Mouse (Mus musculus) embryo, embryonic 10 days (tissue): ENCODE data around the gene Efs.

Experiments used
- DNase-seq: peaks from one replicate; pipeline ENCODE4 v3.0.0-alpha.2; 2015; ENCODE audit warnings: low spot score

Efs gene

GRCm38 (mm10) chr14:54920076-54920685 is 5.7 kb downstream of the Efs start:
- no peak for DNase-seq

GRCm38 (mm10) chr14:54913343-54913742 is 12.6 kb downstream of the Efs start:
- DNase-seq = peak; percentile 20

GRCm38 (mm10) chr14:54912886-54913285 is 13.0 kb downstream of the Efs start, which contains the start of gene Slc22a17:
Gene Slc22a17 (minus strand): TSS chr14:54913132.
- DNase-seq = peak; percentile 89

DNA sequence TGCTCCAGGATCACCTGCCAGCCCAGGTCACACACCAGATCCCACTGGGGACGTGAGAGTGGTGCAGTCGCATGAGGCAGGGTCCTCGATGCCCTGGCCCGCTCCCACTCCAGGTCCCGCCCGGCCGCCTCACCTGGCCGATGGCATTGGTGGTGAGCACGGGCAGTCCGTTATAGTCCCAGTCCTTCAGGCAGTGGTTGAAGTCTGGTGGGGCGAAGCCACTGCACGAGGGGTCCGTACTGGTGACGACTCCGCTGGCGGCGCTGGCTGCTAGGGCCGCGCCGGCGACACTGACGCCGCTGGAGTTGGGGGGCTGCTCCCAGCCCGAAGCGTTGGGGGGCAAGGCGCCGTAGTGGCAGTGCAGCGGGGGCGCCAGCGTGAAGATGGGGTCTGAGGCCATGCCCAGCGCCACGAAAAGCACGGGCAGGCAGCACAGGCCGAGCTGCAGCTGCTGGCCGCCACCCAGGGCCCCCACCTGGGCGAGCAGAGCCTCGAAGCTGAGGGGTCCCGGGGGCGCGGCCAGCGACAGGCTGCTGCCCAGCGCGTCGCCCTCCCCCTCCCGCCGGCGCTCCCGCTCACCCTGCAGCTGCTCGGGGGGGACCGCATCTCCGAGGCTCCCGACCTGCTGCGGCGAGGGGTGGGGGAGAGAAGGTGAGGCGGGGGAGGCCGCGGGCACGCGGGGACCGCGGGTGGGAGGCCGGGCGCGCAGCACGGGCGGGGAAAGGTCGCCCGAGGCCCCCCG is 13.6 kb downstream of the Efs start:
- peak; percentile 44 for DNase-seq

DNA sequence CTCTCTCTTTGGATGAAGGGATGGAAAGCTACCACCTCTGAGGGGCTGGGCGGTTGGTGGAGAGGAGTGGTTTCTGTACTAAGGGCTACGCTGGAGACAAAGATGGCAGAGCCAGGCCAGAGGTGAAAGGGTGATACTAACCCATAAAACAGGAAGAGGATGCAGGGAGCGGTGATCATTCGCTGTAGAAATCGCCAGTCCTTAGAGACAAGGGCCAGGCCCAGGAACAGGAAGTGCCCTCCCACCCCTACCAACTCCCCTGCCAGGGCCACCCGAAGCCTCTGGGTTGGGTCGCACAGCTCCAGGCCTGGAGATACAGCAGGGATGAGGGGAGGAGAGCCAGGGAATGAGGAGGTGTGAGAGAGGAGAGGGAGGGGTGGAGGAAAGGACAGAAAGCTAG is 17.2 kb downstream of the Efs start:
- no peak for DNase-seq

GRCm38 (mm10) chr14:54903641-54904040 is 22.3 kb downstream of the Efs start:
- no peak for DNase-seq

- DNase-seq = peak; percentile 91
These were observed 25.5 kb downstream of the Efs start for GRCm38 (mm10) chr14:54900383-54900782.

DNA sequence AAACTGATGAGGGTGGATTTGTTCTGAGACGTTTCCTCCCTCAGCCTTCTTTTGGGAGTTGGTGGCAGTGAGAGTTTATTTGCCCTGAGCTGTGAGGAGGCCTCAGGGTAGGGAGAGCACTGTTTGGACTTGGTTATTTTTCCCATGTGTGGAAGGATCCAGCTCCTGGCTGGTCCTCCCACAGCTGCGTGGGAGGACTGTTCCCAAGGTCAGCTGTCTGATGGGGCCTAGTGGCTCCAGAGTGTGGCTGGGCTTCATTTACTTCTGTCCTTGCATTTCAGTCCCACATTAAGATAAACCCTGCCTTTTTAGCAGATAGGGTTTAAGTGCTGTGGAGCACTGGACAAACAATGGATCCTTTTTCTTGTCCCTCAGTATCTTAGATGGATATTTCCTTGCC is 28.5 kb downstream of the Efs start:
- no peak for DNase-seq

DNA sequence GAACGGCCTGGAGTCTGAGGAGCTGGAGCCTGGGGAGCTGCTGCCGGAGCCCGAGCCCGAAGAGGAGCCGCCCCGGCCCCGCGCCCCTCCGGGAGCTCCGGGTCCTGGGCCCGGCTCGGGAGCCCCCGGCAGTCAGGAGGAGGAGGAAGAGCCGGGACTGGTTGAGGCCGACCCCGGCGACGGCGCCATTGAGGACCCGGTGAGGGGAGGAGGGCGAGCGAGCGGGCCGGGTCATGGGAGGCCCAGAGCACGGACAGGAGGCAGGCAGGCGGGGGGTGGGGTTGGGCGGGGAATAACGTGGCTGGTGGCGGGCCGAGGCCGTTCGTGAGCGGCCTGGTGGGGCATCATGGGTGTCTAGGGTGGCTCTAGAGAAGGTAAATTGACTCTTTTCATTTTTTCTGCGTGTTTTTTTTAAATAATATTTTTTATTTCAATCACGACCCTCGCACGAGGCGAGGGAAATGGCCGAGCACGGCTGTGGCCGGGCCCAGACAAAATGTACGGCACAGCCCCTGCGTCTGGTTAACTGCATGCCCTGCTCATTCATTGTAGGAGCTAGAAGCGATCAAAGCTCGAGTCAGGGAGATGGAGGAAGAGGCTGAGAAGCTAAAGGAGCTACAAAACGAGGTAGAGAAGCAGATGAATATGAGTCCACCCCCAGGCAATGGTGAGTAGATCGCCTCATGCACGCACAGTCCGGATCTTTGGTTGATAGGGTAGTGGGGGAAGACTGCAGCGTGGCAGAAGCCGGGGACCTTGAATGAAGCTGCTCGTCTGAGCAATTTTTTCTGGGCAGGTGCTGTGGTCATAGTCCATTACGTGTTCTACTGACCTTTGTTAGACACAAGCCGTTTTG is 31.4 kb downstream of the Efs start:
- peak; percentile 62 for DNase-seq

DNA sequence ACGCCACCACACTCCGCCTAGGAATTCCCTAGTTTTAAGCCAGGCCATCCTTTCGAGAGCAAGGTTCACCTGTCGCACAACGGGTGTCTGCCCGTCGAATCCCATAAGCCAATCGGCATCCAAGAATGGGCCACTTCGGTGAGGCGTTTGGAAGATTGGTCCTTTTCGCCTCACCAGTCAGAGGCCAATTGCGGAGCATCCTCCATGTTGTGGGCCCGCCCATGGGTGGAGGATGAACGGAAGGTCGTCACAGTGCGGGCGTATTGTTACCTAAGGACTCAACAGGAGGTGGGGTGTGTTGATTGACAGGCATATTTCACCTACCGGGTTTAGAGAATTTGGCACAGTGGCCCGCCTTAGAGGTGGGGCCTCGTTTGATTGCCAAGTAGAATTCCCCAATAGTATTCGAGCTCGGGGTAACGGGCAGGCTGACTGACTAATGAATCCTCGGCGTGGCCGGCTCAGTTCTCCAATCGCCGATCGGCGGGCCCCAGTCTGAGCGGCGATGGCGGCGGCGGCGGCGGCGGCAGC is 32.2 kb downstream of the Efs start:
- DNase-seq = peak; percentile 99

DNA sequence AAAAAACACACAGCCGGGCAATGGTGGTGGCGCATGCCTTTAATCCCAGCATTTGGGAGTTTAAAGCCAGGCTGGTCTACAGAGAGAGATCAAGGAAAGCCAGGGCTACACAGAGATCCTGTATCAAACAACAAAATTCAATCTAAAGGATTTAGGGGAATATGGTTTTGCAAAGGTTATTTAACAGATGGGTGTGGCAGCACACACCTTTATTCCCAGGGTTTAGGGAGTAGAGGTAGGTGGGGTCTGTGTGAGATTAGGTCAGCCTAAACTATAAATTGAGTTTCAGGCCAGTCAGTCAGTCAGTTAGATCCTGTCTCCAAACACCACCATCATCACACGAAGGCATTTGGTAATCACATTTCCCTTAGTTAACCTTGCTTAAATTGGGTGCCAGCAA is 33.7 kb downstream of the Efs start, which contains the start of gene Pabpn1:
Gene Pabpn1 (plus strand): TSS at position 301 of the 400 bp plus-strand sequence.
- no peak for DNase-seq

- DNase-seq = no peak
These were observed 40.6 kb downstream of the Efs start for GRCm38 (mm10) chr14:54885309-54885708.

GRCm38 (mm10) chr14:54884022-54884712 is 41.8 kb downstream of the Efs start:
- no peak for DNase-seq

GRCm38 (mm10) chr14:54883154-54884021 is 42.5 kb downstream of the Efs start, which contains the start of the genes Bcl2l2 and Gm20521:
Gene Bcl2l2 (plus strand): TSS chr14:54883377.
Gene Gm20521 (plus strand): TSS chr14:54883441.
- DNase-seq = peak; percentile 82

DNA sequence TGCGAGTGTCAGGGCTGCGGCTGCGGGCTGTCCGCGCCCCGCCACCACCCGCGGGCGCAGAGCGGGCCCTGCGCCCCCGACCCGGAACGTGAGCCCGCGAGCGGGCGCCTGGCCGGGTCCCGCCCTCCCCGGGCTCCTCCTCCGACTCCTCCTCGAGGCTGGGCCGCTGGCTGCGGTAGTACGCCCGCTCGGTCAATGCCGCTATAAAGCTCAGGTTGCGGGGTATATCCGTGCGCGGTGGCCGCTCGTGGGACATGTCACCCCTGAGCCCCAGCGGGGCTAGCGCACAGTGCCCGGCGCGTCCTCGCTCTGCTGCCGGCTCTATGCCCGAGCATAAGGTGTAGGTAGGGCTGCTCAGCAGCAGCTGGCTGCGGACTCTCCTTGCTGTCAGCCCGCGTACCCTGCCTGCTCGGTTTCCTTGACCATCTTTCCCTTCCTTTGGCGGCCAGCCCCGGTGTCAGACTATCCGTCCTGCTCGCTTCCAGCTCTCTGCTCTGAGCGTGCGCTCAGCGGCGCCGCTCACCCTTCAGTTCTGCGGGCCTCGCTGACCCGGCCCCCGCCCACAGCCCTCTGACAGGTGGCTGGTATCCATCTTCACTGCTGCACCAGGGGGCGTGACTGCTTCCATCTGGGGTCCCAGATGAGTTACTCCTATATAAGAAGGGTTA is 48.7 kb downstream of the Efs start, which contains the start of gene Ppp1r3e:
Gene Ppp1r3e (minus strand): TSS at position 503 of the 668 bp plus-strand sequence.
- DNase-seq = peak; percentile 65

- peak; percentile 93 for DNase-seq
These were observed 49.3 kb downstream of the Efs start for GRCm38 (mm10) chr14:54876539-54877047.

DNA sequence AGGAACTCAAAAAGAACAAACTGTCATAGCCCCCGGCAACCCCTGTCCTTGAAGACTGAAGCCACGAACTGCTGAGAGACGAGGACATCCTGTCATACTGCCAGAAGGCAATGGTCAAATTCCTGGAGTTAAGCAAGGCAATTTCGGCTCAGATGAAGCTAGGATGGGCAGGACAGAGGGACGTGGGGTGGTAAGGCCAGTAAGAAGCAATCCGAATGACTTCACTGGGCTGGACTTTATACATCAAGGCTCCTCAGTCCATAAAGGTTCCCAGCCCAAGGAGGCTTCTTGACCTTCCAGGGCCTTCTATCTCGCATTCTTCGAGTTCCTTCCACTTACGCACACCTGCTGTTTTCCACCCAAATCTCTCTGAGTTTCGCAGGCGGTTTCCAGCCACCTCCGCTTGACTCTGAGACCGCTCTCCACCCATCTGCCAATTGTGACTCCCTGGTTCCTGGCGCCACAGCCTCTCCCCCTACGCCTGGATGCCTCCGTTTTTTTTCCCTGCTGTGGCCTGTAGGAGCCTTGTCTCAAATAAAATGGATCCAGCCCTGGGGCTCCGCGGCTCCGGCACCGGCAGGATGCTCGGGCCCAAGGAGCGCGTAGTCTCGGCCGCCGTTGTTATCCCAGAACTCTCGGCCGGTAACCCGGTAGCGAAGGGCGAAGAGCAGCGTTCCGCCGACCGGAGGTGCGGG is 49.9 kb downstream of the Efs start:
- DNase-seq = peak; percentile 51

- no peak for DNase-seq
These were observed 51.8 kb downstream of the Efs start for GRCm38 (mm10) chr14:54874165-54874564.

GRCm38 (mm10) chr14:54870861-54871260 is 55.1 kb downstream of the Efs start, which contains the start of gene Homez:
Gene Homez (minus strand): TSS chr14:54870961.
- DNase-seq = no peak
